Mouse (Mus musculus) urinary bladder, postnatal 10 days (tissue): Measurements from ENCODE around the gene Hemk1.
"Not testable (repeated sequence)": the region's sequence is repeated elsewhere in the genome, so short reads cannot be mapped to it uniquely, and the experiment has no call there.

ENCODE experiments used
- DNase-seq: peaks from one replicate; pipeline ENCODE4 v3.0.0; 2022; ENCODE audit warnings: low spot score

The Hemk1 gene

GRCm38 (mm10) chr9:107308346-107309000 lies 29.7 kb downstream of the Hemk1 start:
- no peak for DNase-seq

- DNase-seq: no peak
Measured at GRCm38 (mm10) chr9:107307886-107308285, 30.3 kb downstream of the Hemk1 start.

- no peak for DNase-seq
Measured at GRCm38 (mm10) chr9:107307099-107307872, 30.9 kb downstream of the Hemk1 start.

- DNase-seq: not testable (repeated sequence)
Measured at GRCm38 (mm10) chr9:107306673-107307072, 31.5 kb downstream of the Hemk1 start.

- no peak for DNase-seq
Measured at GRCm38 (mm10) chr9:107305601-107306542, 32.3 kb downstream of the Hemk1 start.

- no peak for DNase-seq
Measured at GRCm38 (mm10) chr9:107305012-107305411, 33.1 kb downstream of the Hemk1 start.

GRCm38 (mm10) chr9:107304383-107304782 lies 33.8 kb downstream of the Hemk1 start:
- no peak for DNase-seq

- no peak for DNase-seq
Measured at GRCm38 (mm10) chr9:107303900-107304299, 34.2 kb downstream of the Hemk1 start.

- DNase-seq: no peak
Measured at GRCm38 (mm10) chr9:107303121-107303820, 34.9 kb downstream of the Hemk1 start.

- no peak for DNase-seq
Measured at GRCm38 (mm10) chr9:107302592-107302991, 35.6 kb downstream of the Hemk1 start.

GRCm38 (mm10) chr9:107301554-107302331 lies 36.4 kb downstream of the Hemk1 start:
- no peak for DNase-seq

- DNase-seq: no peak
Measured at GRCm38 (mm10) chr9:107300224-107300973, 37.8 kb downstream of the Hemk1 start.

GRCm38 (mm10) chr9:107299783-107300182 lies 38.4 kb downstream of the Hemk1 start:
- DNase-seq: no peak

GRCm38 (mm10) chr9:107298876-107299275 lies 39.3 kb downstream of the Hemk1 start:
- DNase-seq: no peak

GRCm38 (mm10) chr9:107298059-107298780 lies 39.9 kb downstream of the Hemk1 start:
- DNase-seq: no peak

- no peak for DNase-seq
Measured at GRCm38 (mm10) chr9:107297658-107298057, 40.5 kb downstream of the Hemk1 start.

GRCm38 (mm10) chr9:107297059-107297458 lies 41.1 kb downstream of the Hemk1 start:
- DNase-seq: no peak

- peak; percentile 67 for DNase-seq
Measured at GRCm38 (mm10) chr9:107296501-107296965, 41.6 kb downstream of the Hemk1 start.

GRCm38 (mm10) chr9:107296041-107296440 lies 42.1 kb downstream of the Hemk1 start:
- no peak for DNase-seq

- no peak for DNase-seq
Measured at GRCm38 (mm10) chr9:107296016-107296040, 42.3 kb downstream of the Hemk1 start, which contains the start of gene Cish. TSS of gene Cish (plus strand) at chr9:107296026.
